Mouse (Mus musculus) thymus, postnatal 25 days (tissue): Measurements from ENCODE around the gene Dbil5.

Experiments
- DNase-seq: peaks from one replicate; pipeline ENCODE4 v3.0.0; 2022

Gene Dbil5

GRCm38 (mm10) chr11:76239750-76240149, 22.3 kb downstream of the Dbil5 start:
- DNase-seq, result no peak

- peak; percentile 90 for DNase-seq
Measured at GRCm38 (mm10) chr11:76242901-76243810, 25.7 kb downstream of the Dbil5 start, which contains the start of the genes Mrm3 and Glod4. TSS of gene Mrm3 (plus strand) at chr11:76243715. TSS of gene Glod4 (minus strand) at chr11:76243725.

- no peak for DNase-seq
Measured at GRCm38 (mm10) chr11:76243811-76244546, 26.6 kb downstream of the Dbil5 start.

GRCm38 (mm10) chr11:76246439-76246838, 29.0 kb downstream of the Dbil5 start:
- no peak for DNase-seq

- DNase-seq, result no peak
Measured at GRCm38 (mm10) chr11:76247239-76247638, 29.8 kb downstream of the Dbil5 start.

- no peak for DNase-seq
Measured at GRCm38 (mm10) chr11:76252036-76252435, 34.6 kb downstream of the Dbil5 start.

- peak; percentile 85 for DNase-seq
Measured at GRCm38 (mm10) chr11:76253145-76253917, 35.9 kb downstream of the Dbil5 start.

GRCm38 (mm10) chr11:76253918-76254264, 36.5 kb downstream of the Dbil5 start:
- no peak for DNase-seq

- no peak for DNase-seq
Measured at GRCm38 (mm10) chr11:76255431-76256001, 38.1 kb downstream of the Dbil5 start.

GRCm38 (mm10) chr11:76256129-76256528, 38.7 kb downstream of the Dbil5 start:
- no peak for DNase-seq

GRCm38 (mm10) chr11:76257386-76257785, 40.0 kb downstream of the Dbil5 start:
- DNase-seq, result no peak

GRCm38 (mm10) chr11:76258511-76258910, 41.1 kb downstream of the Dbil5 start:
- DNase-seq, result no peak

- DNase-seq, result no peak
Measured at GRCm38 (mm10) chr11:76260208-76261050, 43.0 kb downstream of the Dbil5 start.

GRCm38 (mm10) chr11:76261224-76261623, 43.8 kb downstream of the Dbil5 start:
- DNase-seq, result no peak

- DNase-seq, result no peak
Measured at GRCm38 (mm10) chr11:76262611-76263351, 45.4 kb downstream of the Dbil5 start.

- no peak for DNase-seq
Measured at GRCm38 (mm10) chr11:76267550-76267949, 50.1 kb downstream of the Dbil5 start.

- no peak for DNase-seq
Measured at GRCm38 (mm10) chr11:76268001-76268459, 50.6 kb downstream of the Dbil5 start.
